Mouse (Mus musculus): ENCODE results near the gene C5ar2. TPM values are rescaled to one million over a fixed set of nuclear protein-coding genes. Genes with fewer than 3 reads are reported as not detected.

The C5ar2 gene
- total and polyA plus RNA-seq, 3 experiments = 0.04 to 0.33 (median 0.30) TPM

DNA sequence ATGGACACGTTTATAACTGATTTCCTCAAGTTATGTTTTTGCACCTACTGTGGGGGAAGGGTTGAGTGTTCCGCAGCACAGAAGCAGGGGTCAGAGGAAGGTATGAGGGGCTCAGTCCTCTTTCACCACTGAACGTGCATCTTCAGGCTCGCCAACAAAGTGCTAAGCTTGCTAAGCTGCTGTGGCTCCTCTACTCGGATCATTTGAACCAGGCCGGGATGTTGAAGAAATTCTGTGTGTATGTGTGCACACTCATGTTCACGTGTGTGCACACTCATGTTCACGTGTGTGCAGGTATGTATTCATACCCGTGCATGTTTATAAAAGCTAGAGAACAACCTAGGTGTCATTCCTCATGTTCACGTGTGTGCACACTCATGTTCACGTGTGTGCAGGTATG is 21.9 kb upstream of the C5ar2 start:
- TF ChIP-seq USF2 (conservative IDR thresholded peaks at IDR 0.05; ENCODE audit: low read depth, low read length) (no peak), MXI1 (IDR thresholded peaks at IDR 0.05; ENCODE audit: low read depth, low read length) (no peak), IRF4 (IDR thresholded peaks at IDR 0.05; ENCODE audit: low read depth, low read length) (no peak), E2F4 (IDR thresholded peaks at IDR 0.05; ENCODE audit: insufficient replicate concordance, low read depth, low read length) (no peak), EP300 (IDR thresholded peaks at IDR 0.05; ENCODE audit: low read length) (no peak), CTCF (conservative IDR thresholded peaks at IDR 0.05 in 1 of 2, IDR thresholded peaks at IDR 0.05 in 1 of 2; ENCODE audit: low read depth in 2 of 2, low read length in 2 of 2) (no peak), ZC3H11A (IDR thresholded peaks at IDR 0.05; ENCODE audit: low read depth, low read length) (no peak), SIN3A (IDR thresholded peaks at IDR 0.05; ENCODE audit: low read length) (no peak), UBTF (IDR thresholded peaks at IDR 0.05; ENCODE audit: low read depth, low read length) (no peak), CHD2 (IDR thresholded peaks at IDR 0.05; ENCODE audit: low read length) (no peak), NRF1 (IDR thresholded peaks at IDR 0.05; ENCODE audit: low read depth, low read length) (no peak)
- Histone ChIP-seq H3K27ac (ENCODE audit: insufficient read depth, low read depth) (no peak overlapping the region), H3K4me3 (replicated peaks in 1 of 3; ENCODE audit: low read depth in 2 of 3, low read length in 2 of 3, poor library complexity in 1 of 3) (no peak overlapping the region), H3K27me3 (replicated peaks) (no peaks in the 10 kb centered on the region), H3K4me2 (ENCODE audit: insufficient read depth, low read depth, poor library complexity, severe bottlenecking) (no peak overlapping the region), H3K9me3 (replicated peaks; ENCODE audit: low read length) (no peaks in the 10 kb centered on the region), H3K36me3 (replicated peaks in 1 of 2; ENCODE audit: control insufficient read depth in 1 of 2, insufficient read depth in 1 of 2, low read length in 1 of 2) (peaks cover 0 to 2% of the 10 kb centered on the region in 2 experiments), H3K4me1 (ENCODE audit: control insufficient read depth in 1 of 2, insufficient read depth in 2 of 2) (peaks cover 4 to 9% of the 10 kb centered on the region in 2 experiments; a peak in 3 of 4 replicates), H3K79me2 (replicated peaks; ENCODE audit: control insufficient read depth, extremely low read depth, insufficient read depth, poor library complexity, severe bottlenecking) (no peaks in the 10 kb centered on the region), H3K9ac (ENCODE audit: insufficient read depth, low read depth) (no peak overlapping the region)
- no peak for DNase-seq (ENCODE audit: extremely low read depth)
- in situ Hi-C loops (cut with MboI; ENCODE audit: low pct_ligation_motif_present, low pct_unique_long_range_greater_than_20kb, low sequenced_read_pairs) (loop anchor here (25.0 kb wide), 1 partner anchor 204 kb away; the partner anchor contains the start of gene Zfp541), dilution Hi-C loops (cut with MboI; ENCODE audit: extremely low pct_ligation_motif_present, extremely low pct_unique_long_range_greater_than_20kb, low sequenced_read_pairs) (no loop called here)

DNA sequence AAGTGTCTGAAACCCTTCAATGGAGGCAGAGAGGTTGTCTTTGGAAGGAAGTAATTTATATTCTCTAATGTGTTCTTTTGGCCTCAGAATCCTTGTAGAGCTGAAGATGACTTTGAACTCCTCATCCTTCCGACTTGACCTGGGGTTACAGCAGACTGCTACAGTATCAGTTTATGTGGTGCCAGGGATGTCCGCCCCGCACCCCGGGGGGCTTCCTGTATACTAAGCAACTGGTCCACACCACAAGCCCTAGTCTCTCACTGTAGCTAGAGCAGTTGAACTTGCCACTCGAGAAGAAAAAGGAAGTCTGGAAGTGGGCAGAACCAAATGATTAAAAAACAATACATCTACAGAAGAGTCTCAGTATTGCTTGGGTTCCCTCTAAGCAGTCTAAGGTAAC is 19.9 kb upstream of the C5ar2 start:
- H3K36me3 ChIP-seq (replicated peaks in 1 of 2; ENCODE audit: control insufficient read depth in 1 of 2, insufficient read depth in 1 of 2, low read length in 1 of 2) = no peaks in the 10 kb centered on the region
- peaks cover 4 to 9% of the 10 kb centered on the region in 2 experiments; a peak in 3 of 4 replicates for H3K4me1 ChIP-seq (ENCODE audit: control insufficient read depth in 1 of 2, insufficient read depth in 2 of 2)
- H3K79me2 ChIP-seq (replicated peaks; ENCODE audit: control insufficient read depth, extremely low read depth, insufficient read depth, poor library complexity, severe bottlenecking) = no peaks in the 10 kb centered on the region
- in situ Hi-C loops (cut with MboI; ENCODE audit: low pct_ligation_motif_present, low pct_unique_long_range_greater_than_20kb, low sequenced_read_pairs) = loop anchor here (25.0 kb wide), 1 partner anchor 202 kb away; the partner anchor contains the start of gene Zfp541
- no peaks in the 10 kb centered on the region for H3K9me3 ChIP-seq (replicated peaks; ENCODE audit: low read length)
- no peak for TF ChIP-seq POLR2A (IDR thresholded peaks at IDR 0.05; ENCODE audit: low read depth, low read length)
- TF ChIP-seq SIN3A (IDR thresholded peaks at IDR 0.05; ENCODE audit: low read length) = no peak
- no peak for TF ChIP-seq ZNF384 (IDR thresholded peaks at IDR 0.05; ENCODE audit: low read depth, low read length)
- TF ChIP-seq ETS1 (conservative IDR thresholded peaks at IDR 0.05; ENCODE audit: low read depth, low read length) = no peak
- TF ChIP-seq USF2 (conservative IDR thresholded peaks at IDR 0.05; ENCODE audit: low read depth, low read length) = no peak
- no peak for TF ChIP-seq MXI1 (IDR thresholded peaks at IDR 0.05; ENCODE audit: low read depth, low read length)
- no peak for TF ChIP-seq MAFK (IDR thresholded peaks at IDR 0.05; ENCODE audit: insufficient replicate concordance, low read length)
- no peak for TF ChIP-seq NRF1 (IDR thresholded peaks at IDR 0.05; ENCODE audit: low read depth, low read length)
- DNase-seq (ENCODE audit: extremely low read depth) = no peak
- H3K4me3 ChIP-seq (replicated peaks in 1 of 3; ENCODE audit: low read depth in 2 of 3, low read length in 2 of 3, poor library complexity in 1 of 3) = no peak overlapping the region
- dilution Hi-C loops (cut with MboI; ENCODE audit: extremely low pct_ligation_motif_present, extremely low pct_unique_long_range_greater_than_20kb, low sequenced_read_pairs) = no loop called here
- no peak overlapping the region for H3K27ac ChIP-seq (ENCODE audit: insufficient read depth, low read depth)
- no peak overlapping the region for H3K4me2 ChIP-seq (ENCODE audit: insufficient read depth, low read depth, poor library complexity, severe bottlenecking)
- H3K27me3 ChIP-seq (replicated peaks) = no peaks in the 10 kb centered on the region
- no peak overlapping the region for H3K9ac ChIP-seq (ENCODE audit: insufficient read depth, low read depth)
